Mouse (Mus musculus): ENCODE measurements around the gene Cfap69. TPM values are rescaled to one million over a fixed set of nuclear protein-coding genes. Genes with fewer than 3 reads are reported as not detected.

The Cfap69 gene
- polyA plus RNA-seq, 1 experiment: 0.27 TPM

DNA sequence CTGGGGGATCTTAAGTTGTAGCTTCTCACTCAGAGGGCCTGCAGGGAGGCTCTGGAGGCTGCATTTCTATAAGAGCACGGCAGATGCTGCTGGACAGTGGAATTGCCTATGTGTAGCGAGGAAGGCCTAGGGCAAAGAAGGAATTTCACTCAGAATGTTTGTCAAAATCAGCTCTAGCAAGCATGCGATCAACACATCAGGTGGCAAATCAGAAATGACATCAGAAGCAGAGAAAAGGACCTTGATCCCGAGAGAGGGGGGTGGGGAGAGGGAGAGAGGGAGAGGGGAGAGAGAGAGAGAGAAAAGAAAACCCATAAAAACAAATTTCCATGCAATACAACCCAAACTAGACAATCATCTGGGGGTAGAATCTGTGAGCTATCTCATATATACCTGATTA, 19.3 kb upstream of the Cfap69 start:
- 0 out of 2 replicates have a peak, but pooled peaks cover 2% of the 10 kb centered on the region for H3K4me1 ChIP-seq (ENCODE audit: control insufficient read depth, insufficient read depth, insufficient read length, low read length)
- no peak overlapping the region for H3K27ac ChIP-seq (ENCODE audit: insufficient read depth, low read depth, low read length)
- no peak overlapping the region for H3K4me3 ChIP-seq (ENCODE audit: low read depth, low read length)
- TF ChIP-seq POLR2A (IDR thresholded peaks at IDR 0.05; ENCODE audit: low read depth, low read length): no peak
- TF ChIP-seq CTCF (IDR thresholded peaks at IDR 0.05; ENCODE audit: extremely low read depth, insufficient read length, insufficient replicate concordance, low read depth, low read length): no peak
- no peaks in the 10 kb centered on the region for H3K36me3 ChIP-seq (ENCODE audit: control insufficient read depth, insufficient read depth, low read length)
- WGBS: 69% methylated on average over 4 of the region's 4 CpGs
- H3K27me3 ChIP-seq (ENCODE audit: control insufficient read depth, insufficient read depth, low read length): no peaks in the 10 kb centered on the region

DNA sequence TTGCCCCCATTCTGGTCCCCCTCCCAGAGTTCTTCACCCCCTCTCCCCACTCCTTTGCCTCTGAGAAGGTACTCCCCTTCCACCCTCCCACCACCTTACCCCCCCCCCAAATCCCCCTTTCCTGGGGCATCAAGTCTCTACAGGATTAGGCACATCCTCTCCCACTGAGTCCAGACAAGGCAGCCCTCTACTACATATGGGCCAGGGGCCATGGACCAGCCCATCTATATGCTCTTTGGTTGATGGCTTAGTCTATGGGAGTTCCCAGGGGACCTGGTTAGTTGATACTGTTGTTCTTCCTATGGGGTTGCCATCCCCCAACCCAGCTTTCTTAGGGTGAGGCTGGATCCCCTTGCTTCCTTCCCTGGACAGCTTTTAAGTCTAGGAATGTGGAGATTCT, 15.4 kb upstream of the Cfap69 start:
- Histone ChIP-seq H3K4me3 (ENCODE audit: low read depth, low read length) (no peak overlapping the region), H3K36me3 (ENCODE audit: control insufficient read depth, insufficient read depth, low read length) (0 out of 2 replicates have a peak, but pooled peaks cover 1% of the 10 kb centered on the region), H3K27me3 (ENCODE audit: control insufficient read depth, insufficient read depth, low read length) (no peaks in the 10 kb centered on the region), H3K4me1 (ENCODE audit: control insufficient read depth, insufficient read depth, insufficient read length, low read length) (no peaks in the 10 kb centered on the region), H3K27ac (ENCODE audit: insufficient read depth, low read depth, low read length) (no peak overlapping the region)
- TF ChIP-seq POLR2A (IDR thresholded peaks at IDR 0.05; ENCODE audit: low read depth, low read length) (no peak), CTCF (IDR thresholded peaks at IDR 0.05; ENCODE audit: extremely low read depth, insufficient read length, insufficient replicate concordance, low read depth, low read length) (no peak)

DNA sequence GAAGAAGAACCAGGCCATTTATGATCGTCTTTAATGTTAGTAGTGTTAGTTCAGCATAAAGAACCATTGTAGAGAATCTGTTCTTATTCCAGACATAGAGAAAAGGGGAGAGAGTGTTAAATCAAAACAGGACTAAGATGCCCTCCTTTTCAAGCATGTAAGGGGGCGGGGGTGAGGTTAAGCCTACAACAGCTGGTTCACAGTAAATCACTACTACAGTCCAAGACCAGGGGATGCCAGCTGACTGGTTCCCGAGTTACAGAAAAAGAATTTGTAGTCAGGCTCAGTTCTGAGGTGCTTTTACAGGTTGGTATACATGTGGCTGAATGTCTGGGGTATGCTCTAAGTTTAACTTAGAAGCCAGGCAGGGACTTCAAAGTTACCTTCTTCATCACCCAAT, 12.0 kb upstream of the Cfap69 start:
- no peak overlapping the region for H3K27ac ChIP-seq (ENCODE audit: insufficient read depth, low read depth, low read length)
- H3K4me1 ChIP-seq (ENCODE audit: control insufficient read depth, insufficient read depth, insufficient read length, low read length): no peaks in the 10 kb centered on the region
- TF ChIP-seq POLR2A (IDR thresholded peaks at IDR 0.05; ENCODE audit: low read depth, low read length) (no peak), CTCF (IDR thresholded peaks at IDR 0.05; ENCODE audit: extremely low read depth, insufficient read length, insufficient replicate concordance, low read depth, low read length) (no peak)
- WGBS: 81% methylated on average over 3 of the region's 3 CpGs
- H3K27me3 ChIP-seq (ENCODE audit: control insufficient read depth, insufficient read depth, low read length): no peaks in the 10 kb centered on the region
- 0 out of 2 replicates have a peak, but pooled peaks cover 4% of the 10 kb centered on the region for H3K36me3 ChIP-seq (ENCODE audit: control insufficient read depth, insufficient read depth, low read length)
- H3K4me3 ChIP-seq (ENCODE audit: low read depth, low read length): no peak overlapping the region

DNA sequence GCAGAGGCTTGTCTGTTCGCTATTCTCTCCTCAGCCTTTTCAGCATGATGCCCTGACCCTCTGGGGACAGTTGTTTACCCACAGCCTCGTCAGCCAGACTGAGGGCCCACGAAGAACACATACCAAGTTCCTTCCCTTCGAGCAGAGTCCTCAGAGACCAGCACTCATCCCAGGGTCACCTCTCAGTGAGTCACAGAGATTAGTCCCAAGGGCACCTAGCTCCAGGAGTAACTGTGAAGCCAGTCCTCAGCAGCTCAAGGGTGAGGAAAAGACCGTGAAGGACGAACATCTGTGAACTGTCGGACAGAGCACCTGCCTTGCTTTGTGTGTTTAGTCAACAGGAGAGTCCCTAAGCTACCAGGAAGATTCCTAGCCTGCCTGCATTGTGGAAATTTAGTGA, 4.9 kb upstream of the Cfap69 start:
- Histone ChIP-seq H3K4me1 (ENCODE audit: control insufficient read depth, insufficient read depth, insufficient read length, low read length) (peaks cover 3% of the 10 kb centered on the region; the same call in 1 of the 2 replicates), H3K4me3 (ENCODE audit: low read depth, low read length) (no peak overlapping the region), H3K36me3 (ENCODE audit: control insufficient read depth, insufficient read depth, low read length) (0 out of 2 replicates have a peak, but pooled peaks cover 2% of the 10 kb centered on the region), H3K27me3 (ENCODE audit: control insufficient read depth, insufficient read depth, low read length) (no peaks in the 10 kb centered on the region; the same call in 1 of the 2 replicates), H3K27ac (ENCODE audit: insufficient read depth, low read depth, low read length) (no peak overlapping the region)
- no peak for TF ChIP-seq POLR2A (IDR thresholded peaks at IDR 0.05; ENCODE audit: low read depth, low read length)
- no peak for TF ChIP-seq CTCF (IDR thresholded peaks at IDR 0.05; ENCODE audit: extremely low read depth, insufficient read length, insufficient replicate concordance, low read depth, low read length)
- 71% methylated on average over 7 of the region's 7 CpGs for WGBS

DNA sequence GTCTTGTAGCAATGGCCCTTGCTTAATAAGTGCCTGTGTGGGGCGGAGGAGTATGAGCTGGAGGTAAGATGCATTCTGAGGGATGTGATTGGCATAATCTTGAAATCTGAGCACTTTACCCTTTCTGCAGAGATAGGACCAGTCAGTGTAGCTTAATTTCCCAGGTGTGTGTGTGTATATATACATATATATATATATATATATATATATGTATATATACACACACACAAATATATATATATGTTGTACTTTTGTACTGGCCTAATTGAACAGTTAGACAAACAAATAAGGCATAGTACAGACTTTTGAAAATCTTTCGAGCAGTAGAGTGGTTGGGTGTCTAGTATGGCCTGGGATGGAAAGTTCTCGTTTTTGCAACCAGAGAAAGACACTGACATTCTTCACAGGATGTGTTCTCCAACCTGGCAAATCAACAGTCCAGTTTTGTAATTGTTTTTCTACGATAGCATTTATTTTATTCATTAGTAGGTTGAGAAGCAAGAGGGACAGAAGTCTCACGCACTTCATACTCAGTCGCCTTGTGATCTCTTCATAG, 410 bp upstream of the Cfap69 start:
- Histone ChIP-seq H3K4me1 (ENCODE audit: control insufficient read depth, insufficient read depth, insufficient read length, low read length) (peaks cover 7% of the 10 kb centered on the region), H3K36me3 (ENCODE audit: control insufficient read depth, insufficient read depth, low read length) (no peaks in the 10 kb centered on the region), H3K27ac (ENCODE audit: insufficient read depth, low read depth, low read length) (no peak overlapping the region), H3K4me3 (ENCODE audit: low read depth, low read length) (peak overlapping the region; percentile 91), H3K27me3 (ENCODE audit: control insufficient read depth, insufficient read depth, low read length) (peaks cover 5% of the 10 kb centered on the region; the same call in 1 of the 2 replicates)
- 68% methylated on average over 6 of the region's 6 CpGs for WGBS
- TF ChIP-seq POLR2A (IDR thresholded peaks at IDR 0.05; ENCODE audit: low read depth, low read length): no peak
- no peak for TF ChIP-seq CTCF (IDR thresholded peaks at IDR 0.05; ENCODE audit: extremely low read depth, insufficient read length, insufficient replicate concordance, low read depth, low read length)

DNA sequence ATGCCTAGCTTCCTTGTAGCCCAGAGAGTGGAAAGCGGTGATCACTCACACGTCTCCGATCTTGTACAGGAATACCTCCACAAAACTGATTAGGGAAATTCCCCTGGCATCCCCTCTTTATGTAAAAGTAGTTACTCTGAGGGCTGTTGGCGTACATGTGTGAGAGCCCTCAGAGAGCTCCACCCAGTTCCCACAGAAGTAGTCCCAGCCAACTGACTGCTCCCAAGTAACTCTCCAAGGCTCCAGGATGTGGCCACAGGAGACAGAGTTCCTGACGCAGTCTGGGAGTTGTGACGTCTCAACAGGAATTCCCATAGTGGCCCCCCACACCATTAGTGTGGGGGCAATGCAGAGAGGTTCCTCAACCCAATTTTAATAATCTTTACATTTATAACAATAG, 982 bp downstream of the Cfap69 start:
- no peaks in the 10 kb centered on the region for H3K36me3 ChIP-seq (ENCODE audit: control insufficient read depth, insufficient read depth, low read length)
- 67% methylated on average over 6 of the region's 6 CpGs for WGBS
- no peak for TF ChIP-seq POLR2A (IDR thresholded peaks at IDR 0.05; ENCODE audit: low read depth, low read length)
- TF ChIP-seq CTCF (IDR thresholded peaks at IDR 0.05; ENCODE audit: extremely low read depth, insufficient read length, insufficient replicate concordance, low read depth, low read length): no peak
- no peak overlapping the region for H3K4me3 ChIP-seq (ENCODE audit: low read depth, low read length)
- H3K27me3 ChIP-seq (ENCODE audit: control insufficient read depth, insufficient read depth, low read length): peaks cover 5% of the 10 kb centered on the region; the same call in 1 of the 2 replicates
- H3K4me1 ChIP-seq (ENCODE audit: control insufficient read depth, insufficient read depth, insufficient read length, low read length): peaks cover 7% of the 10 kb centered on the region
- H3K27ac ChIP-seq (ENCODE audit: insufficient read depth, low read depth, low read length): no peak overlapping the region

DNA sequence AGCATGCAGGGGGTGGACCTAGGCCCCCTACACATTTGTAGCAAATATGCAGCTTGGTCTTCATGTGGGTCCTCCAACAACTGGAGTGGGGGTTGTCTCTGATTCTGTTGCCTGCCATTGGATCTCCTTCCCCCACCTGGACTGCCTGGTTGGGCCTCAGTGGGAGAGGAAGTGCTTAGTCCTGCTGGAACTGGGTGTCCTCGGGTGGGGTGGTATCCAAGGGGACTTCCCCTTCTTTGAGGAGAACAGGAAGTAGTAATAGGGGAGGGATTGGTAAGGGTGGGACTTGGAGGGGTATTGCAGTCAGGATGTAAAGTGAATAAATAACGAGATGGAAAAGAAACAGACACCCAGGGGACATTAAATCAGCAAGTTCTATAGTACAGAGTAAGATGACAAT, 5.4 kb downstream of the Cfap69 start:
- H3K4me1 ChIP-seq (ENCODE audit: control insufficient read depth, insufficient read depth, insufficient read length, low read length): peaks cover 1% of the 10 kb centered on the region
- WGBS: 15% methylated on average over 2 of the region's 2 CpGs
- TF ChIP-seq CTCF (IDR thresholded peaks at IDR 0.05; ENCODE audit: extremely low read depth, insufficient read length, insufficient replicate concordance, low read depth, low read length) (no peak), POLR2A (IDR thresholded peaks at IDR 0.05; ENCODE audit: low read depth, low read length) (no peak)

More for the DNA sequence above, 5.4 kb downstream of the Cfap69 start:
- Histone ChIP-seq H3K27me3 (ENCODE audit: control insufficient read depth, insufficient read depth, low read length) (peaks cover 3% of the 10 kb centered on the region; the same call in 1 of the 2 replicates), H3K27ac (ENCODE audit: insufficient read depth, low read depth, low read length) (no peak overlapping the region), H3K4me3 (ENCODE audit: low read depth, low read length) (no peak overlapping the region), H3K36me3 (ENCODE audit: control insufficient read depth, insufficient read depth, low read length) (no peaks in the 10 kb centered on the region)

Measured in small intestine, adult 2 months (tissue).